Mouse (Mus musculus) frontal cortex, postnatal 25 days (tissue): ENCODE data around the gene Zfp94.

Experiments
- DNase-seq, 2 experiments: peaks; one replicate each; pipeline ENCODE4 v3.0.0; 2022; ENCODE audit warnings: low spot score in 2 of 2

Zfp94 gene

DNA sequence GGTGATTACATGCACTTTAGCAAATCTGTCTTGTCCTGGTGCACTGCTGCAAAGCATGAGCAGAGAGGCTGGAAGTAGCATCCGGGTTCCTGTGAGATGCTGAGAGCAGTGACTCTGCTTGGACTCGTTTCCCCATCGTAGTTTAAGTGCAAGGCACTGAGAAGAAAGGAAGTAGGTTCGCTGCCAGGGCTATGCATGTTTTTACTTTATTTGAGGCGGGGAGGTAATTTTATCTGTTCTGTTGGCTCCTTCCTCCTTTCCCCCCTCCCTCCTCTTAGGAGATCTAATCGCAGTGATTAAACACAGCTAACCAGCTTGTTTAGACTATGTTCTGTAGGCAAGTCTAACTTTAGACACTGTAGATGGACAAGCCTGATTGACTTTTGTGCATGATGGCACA is 2.5 kb upstream of the Zfp94 start:
- DNase-seq, result no peak

DNA sequence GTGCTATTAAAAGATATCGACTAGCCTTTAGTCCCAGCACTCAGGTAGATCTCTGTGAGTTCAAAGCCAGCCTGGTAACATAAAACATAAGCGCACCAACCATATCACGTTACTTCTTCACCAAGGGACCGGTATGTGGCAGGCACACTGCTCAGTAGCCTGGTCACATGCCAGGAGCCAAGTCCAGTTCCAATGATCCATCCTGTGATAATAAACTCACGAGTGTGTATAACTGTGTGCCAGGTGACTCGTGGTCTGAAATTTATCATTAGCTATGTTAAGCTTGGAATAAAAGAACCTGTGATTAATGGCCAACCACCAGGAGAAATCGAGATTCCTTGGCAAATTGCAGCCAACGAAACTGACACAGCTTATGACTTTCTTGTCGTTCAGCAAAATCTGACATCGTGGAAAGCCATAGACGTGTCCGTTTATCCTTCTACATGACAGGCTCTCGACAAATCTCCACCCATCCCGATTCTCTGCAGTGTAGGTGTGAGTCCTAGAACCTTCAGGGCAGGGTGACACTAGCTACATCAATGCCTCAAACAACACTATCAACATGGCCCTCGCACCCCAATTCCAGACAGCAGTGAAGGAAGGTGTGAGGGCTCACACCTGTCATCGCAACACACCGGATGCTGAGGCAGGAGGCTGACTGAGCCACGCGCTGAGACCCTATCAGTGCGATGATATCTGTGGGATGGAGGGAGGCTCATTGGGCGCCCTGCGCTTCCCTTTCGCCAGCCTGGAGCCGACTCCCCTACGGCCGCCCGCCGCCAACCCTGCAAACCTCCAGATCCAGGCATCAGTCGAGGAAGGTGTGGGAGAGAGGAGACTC is 520 bp downstream of the Zfp94 start:
- no peak for DNase-seq

DNA sequence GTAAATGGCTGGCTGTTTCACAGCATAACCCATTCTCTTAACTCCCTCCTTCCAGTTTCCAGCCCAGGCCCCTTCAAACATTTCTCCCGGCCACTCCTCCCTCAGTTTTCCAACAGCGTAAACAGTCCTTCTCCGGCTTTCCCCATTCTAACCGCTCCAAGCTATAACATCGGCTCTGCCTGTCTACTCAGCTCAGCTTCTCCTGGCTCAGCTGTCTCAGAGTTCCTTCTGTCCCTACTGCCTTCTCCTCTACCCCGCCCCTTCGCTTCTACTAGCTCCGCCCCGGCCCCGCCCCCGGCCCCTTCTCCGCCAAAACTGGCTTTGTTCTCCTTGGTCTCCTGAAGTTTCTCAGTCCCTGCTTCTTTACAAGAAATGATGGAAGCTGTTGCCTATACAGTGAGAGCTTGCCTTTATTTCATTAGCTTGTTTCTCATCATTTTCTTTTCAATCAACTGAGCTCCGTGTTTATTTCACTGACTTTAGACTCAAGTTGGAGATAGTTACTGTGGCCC is 15.6 kb downstream of the Zfp94 start, which contains the start of gene Zfp61:
Zfp61 (minus strand) TSS at position 462 of the 512 bp plus-strand sequence.
- no peak for DNase-seq

- no peak for DNase-seq
Measured at GRCm38 (mm10) chr7:24299823-24300481, 16.5 kb downstream of the Zfp94 start.

DNA sequence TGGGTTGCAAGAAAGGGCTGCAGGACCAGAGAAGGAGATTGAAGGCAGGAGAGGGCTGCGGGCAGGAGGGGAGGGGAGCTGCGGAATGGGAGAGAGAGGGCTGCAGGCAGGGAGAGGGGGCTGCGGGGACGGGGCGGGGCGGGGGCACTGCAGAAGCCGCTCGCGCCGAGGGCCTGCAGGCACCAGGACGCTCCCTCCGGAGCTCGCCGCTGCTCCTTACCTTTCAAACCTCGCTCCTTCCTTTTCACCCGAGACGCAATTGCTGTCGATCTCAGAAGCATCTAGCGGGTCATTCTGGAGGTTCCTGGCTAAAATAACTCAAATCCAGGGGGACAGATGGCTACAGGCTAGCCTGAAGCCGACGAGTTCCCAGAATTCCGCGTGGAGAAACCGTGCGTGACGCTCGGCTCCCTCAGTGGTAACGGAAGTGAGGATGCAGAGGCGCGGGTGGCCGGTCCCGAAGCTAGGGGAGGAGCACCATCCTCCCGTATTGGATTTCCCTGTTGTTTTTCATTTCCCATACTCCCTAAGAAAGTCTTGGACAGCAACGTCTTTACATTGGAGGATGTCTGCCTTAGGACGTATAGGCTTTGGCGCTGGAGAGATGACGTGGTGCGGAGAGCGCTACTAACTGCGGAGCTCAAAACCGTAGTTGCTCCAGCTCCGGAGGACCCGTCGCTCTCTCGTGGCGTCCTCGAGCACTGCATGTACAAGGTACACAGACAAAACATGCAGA is 17.3 kb downstream of the Zfp94 start:
- peak; percentile 68 to 78 for DNase-seq

- DNase-seq, result no peak
Measured at GRCm38 (mm10) chr7:24298635-24298972, 17.9 kb downstream of the Zfp94 start.

GRCm38 (mm10) chr7:24297361-24298095 is 18.9 kb downstream of the Zfp94 start:
- no peak for DNase-seq

DNA sequence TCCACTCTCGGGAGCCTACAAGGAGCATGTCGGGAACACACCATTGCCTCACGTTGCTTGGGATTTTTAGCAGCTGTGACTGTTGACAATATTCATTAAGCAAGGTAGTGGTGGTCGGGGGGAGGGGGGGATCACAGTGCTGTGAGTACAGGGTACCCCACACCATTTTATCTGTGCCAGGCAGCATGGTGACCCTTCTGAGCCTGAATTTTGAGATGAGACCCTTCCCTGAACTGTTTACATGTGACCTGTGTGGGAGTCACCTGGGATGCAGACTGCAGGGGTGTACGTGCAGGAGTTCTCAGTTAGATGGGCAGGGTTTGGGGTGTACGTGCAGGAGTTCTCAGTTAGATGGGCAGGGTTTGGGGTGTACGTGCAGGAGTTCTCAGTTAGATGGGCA is 20.1 kb downstream of the Zfp94 start:
- no peak for DNase-seq

DNA sequence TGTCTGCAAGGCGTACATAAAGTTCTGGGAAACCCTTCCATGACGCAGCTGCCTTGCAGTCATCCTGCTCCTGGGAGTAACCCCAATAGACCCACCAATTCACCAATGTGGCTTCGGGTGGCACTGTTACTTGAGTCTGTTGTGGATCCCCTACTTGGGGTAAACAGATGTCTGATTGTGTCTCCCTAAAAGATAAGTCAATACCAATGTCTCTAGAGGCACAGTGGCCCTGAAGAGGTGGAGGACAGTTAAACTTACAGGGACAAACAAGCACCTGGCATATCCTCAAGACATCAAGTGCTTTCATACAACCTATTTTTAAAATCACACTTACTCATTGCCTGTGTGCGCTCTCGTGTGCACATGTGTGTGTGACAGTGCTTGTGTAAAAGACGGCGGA is 21.1 kb downstream of the Zfp94 start:
- DNase-seq, result no peak

DNA sequence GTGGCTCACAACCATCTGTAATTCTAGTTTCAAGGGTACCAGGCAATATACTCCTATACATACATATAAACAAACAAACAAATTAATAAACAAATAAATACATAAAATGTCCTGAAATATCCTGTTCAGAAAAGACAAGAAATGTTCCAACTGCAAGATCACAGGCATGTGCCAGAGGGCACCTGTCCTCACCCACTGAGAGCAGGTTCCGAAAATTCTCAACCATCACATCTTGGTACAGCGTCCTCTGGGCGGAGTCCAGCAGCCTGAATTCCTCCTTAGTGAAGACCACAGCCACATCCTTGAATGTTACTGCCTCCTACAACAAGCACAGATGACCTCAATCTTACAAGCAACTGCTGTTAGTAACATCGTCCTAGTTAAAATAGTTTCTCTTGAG is 21.7 kb downstream of the Zfp94 start:
- DNase-seq, result no peak

- no peak for DNase-seq
Measured at GRCm38 (mm10) chr7:24293061-24293851, 23.2 kb downstream of the Zfp94 start.

GRCm38 (mm10) chr7:24291387-24292090 is 24.9 kb downstream of the Zfp94 start:
- no peak for DNase-seq

DNA sequence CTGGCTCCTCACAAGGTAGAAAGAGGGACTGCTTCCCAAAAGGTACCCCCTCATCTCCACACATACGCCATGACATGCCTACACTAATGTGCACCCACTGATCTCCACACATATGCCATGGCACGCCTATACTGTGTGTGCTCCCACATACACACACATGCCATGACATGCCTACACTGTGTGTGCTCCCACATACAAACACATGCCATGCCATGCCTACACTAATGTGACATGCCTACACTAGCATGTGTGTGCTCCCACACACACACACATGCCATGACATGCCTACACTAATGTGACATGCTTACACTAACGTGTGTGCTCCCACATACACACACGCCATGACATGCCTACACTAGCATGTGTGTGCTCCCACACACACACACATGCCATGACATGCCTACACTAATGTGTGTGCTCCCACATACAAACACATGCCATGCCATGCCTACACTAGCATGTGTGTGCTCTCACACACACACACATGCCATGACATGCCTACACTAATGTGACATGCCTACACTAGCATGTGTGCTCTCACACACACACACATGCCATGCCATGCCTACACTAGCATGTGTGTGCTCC is 26.3 kb downstream of the Zfp94 start:
- DNase-seq, result no peak

- no peak for DNase-seq
Measured at GRCm38 (mm10) chr7:24288512-24288911, 28.0 kb downstream of the Zfp94 start.

GRCm38 (mm10) chr7:24287670-24288069 is 28.8 kb downstream of the Zfp94 start:
- no peak for DNase-seq

DNA sequence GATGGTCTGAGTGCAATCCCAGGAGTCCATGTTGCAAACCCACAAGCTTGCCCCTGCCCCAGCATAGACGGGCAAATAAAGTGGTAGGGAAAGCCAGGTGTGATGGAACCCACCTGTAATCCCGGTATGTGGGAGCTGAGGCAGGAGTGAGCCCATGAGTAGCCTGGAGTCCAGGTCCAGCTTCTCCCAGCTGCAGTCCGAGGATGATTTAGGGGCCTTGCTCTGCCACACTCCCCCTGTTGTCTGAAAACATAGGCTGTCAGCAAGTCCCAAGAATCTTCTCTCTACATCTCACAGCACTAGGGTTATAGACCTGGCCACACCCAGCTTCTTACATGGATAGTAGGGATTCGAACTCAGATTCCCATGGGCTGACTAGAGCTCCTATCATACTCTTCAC is 29.6 kb downstream of the Zfp94 start:
- no peak for DNase-seq

GRCm38 (mm10) chr7:24286090-24286489 is 30.4 kb downstream of the Zfp94 start:
- no peak for DNase-seq

DNA sequence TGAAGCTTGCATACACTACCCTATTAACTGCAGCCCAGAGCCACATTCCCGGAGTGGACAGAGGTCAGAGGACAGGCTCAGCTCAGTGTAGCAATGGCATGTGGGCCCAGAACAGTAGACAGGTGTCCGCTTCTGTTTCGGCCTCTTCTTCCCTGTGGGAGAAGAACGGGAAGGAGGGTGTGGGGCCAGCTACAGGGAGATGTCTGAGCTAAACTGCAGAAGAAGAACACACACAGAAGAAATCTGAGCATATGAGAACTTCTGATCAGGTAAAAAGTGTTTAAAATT is 35.7 kb downstream of the Zfp94 start:
- DNase-seq, result no peak

DNA sequence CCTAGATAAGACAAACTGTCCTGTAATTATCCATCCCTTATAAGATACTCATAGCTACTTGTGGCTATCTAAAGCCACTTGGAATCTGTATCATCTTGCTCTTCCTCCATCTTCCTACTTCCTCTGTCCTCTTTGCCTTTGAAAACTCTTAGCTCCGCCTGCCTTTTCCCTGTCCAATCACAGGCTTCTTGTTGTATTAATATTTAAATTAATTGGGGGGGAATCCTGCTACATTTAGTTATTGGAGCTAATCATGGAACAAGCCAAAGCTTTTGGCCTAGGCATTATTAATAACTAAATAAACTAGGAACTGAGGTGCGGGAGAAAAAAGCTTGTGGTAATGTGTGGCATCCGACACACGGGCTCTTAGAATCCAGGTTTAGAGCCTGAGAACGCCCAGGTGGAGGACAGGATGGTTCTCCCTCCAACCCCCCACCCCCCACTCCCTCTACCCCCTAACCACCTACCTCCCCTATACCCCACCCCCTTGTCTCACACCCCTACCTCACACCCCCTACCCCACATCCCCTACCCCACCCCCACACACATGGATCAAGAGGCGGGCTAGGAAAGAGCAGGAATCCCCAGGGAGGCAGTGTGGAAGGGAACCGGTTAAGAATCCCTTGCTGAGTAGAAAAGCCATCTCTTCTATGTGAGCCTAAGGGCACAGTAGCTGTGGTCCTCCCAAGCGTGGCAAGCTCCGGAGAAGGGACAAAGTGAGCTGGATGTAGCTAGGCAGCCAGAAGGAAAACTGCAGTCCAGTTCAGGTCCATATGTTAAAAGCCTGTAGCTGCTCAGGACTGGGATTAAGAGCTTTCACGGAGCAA is 36.2 kb downstream of the Zfp94 start:
- no peak for DNase-seq
